Mouse (Mus musculus) liver, postnatal 0 days (tissue): ENCODE measurements around the gene Thumpd3. TPM values are rescaled to one million over a fixed set of nuclear protein-coding genes. Genes with fewer than 3 reads are reported as not detected.

Source experiments
- ATAC-seq: fragments of 200-750 bp; cut with Nextera tagmentation; 2 replicates; pipeline ENCODE4 v1.8.0; 2017; ENCODE audit warnings: mild to moderate bottlenecking, moderate library complexity
- DNase-seq: peaks from one replicate; pipeline ENCODE4 v3.0.0-alpha.2; 2016
- H3K27ac ChIP-seq: fragments of 300-500 bp; sonication (generic); 2 replicates; pipeline ENCODE4 v1.5.1; 2014; ENCODE audit warnings: antibody characterized with exemption, moderate library complexity, mild to moderate bottlenecking, low read depth
- H3K27me3 ChIP-seq: fragments of 300-500 bp; sonication (generic); 2 replicates; pipeline ENCODE4 v1.6.1; 2014; ENCODE audit warnings: low read length, control low read depth, mixed read lengths; ENCODE audit not compliant: insufficient read depth
- H3K36me3 ChIP-seq: fragments of 300-500 bp; sonication (generic); replicated peaks from 2 replicates; pipeline ENCODE4 v1.6.1; 2014; ENCODE audit warnings: mild to moderate bottlenecking, control low read depth, low read length, moderate library complexity, mixed read lengths; ENCODE audit not compliant: insufficient read depth
- H3K4me1 ChIP-seq: fragments of 300-500 bp; sonication (generic); 2 replicates; pipeline ENCODE4 v1.6.1; 2014; ENCODE audit warnings: antibody characterized with exemption, mild to moderate bottlenecking, control low read depth; ENCODE audit not compliant: insufficient read depth
- H3K4me2 ChIP-seq: fragments of 300-500 bp; sonication (generic); 2 replicates; pipeline ENCODE4 v1.6.1; 2014; ENCODE audit warnings: low read depth, mild to moderate bottlenecking, low read length, moderate library complexity, mixed read lengths
- H3K4me3 ChIP-seq: fragments of 300-500 bp; sonication (generic); 2 replicates; pipeline ENCODE4 v1.5.1; 2014; ENCODE audit warnings: low read depth, low read length
- H3K9ac ChIP-seq: fragments of 300-500 bp; sonication (generic); replicated peaks from 2 replicates; pipeline ENCODE4 v1.6.1; 2014; ENCODE audit warnings: mild to moderate bottlenecking, moderate library complexity
- H3K9me3 ChIP-seq: fragments of 300-500 bp; sonication (generic); 2 replicates; pipeline ENCODE4 v1.6.1; 2016; ENCODE audit warnings: mild to moderate bottlenecking, control low read depth, low read length, mixed read lengths
- CTCF ChIP-seq: sonication (generic); IDR thresholded peaks from 2 replicates; pipeline ENCODE4 v1.5.1; 2016; ENCODE audit warnings: antibody characterized with exemption, low read depth
- EP300 ChIP-seq: IDR thresholded peaks from 2 replicates; pipeline ENCODE4 v1.6.1; 2016; ENCODE audit warnings: antibody characterized with exemption, low read depth, mild to moderate bottlenecking
- WGBS: fragments of 180-500 bp; shearing (Covaris S2); extraction: QIAGEN DNeasy Blood & Tissue Kit; methylation state at CpG from one replicate; pipeline ENCODE4 v1.1.7; 2014; ENCODE audit not compliant: insufficient replicate concordance; 5-methylcytosine and 5-hydroxymethylcytosine counted together
- polyA plus RNA-seq: library from polyadenylated mRNA; unstranded; fragments of >200 nt; fragmentation: Nextera tagmentation; extraction: Ambion mirVana; gene quantifications from 2 replicates; pipeline ENCODE4 v1.2.1, GENCODE M21; 2015

The Thumpd3 gene
- polyA plus RNA-seq, 1 experiment from 2014 or later = 25.1 TPM

DNA sequence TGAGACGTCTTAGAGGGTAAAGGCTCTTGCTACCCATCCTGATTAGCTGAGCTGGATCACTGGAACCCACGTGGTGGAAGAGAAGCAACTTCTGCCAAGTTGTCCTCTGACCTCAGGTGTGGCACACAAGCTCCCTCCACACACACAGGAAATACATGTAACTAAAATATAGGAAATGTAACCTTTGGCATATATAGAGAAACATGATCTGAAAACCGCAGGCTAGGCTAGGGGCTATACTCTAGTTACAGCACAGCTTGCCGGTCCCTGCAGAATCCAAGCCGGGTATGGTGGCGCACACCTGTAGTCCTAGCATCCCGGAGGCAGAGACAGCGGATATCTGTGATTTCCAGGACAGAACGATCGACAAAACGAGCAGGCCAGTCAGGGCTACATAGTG lies 450 bp upstream of the Thumpd3 start:
- under 1% methylated on average over 11 of the region's 11 CpGs for WGBS
- peaks cover 29% of the 10 kb centered on the region for H3K4me1 ChIP-seq

DNA sequence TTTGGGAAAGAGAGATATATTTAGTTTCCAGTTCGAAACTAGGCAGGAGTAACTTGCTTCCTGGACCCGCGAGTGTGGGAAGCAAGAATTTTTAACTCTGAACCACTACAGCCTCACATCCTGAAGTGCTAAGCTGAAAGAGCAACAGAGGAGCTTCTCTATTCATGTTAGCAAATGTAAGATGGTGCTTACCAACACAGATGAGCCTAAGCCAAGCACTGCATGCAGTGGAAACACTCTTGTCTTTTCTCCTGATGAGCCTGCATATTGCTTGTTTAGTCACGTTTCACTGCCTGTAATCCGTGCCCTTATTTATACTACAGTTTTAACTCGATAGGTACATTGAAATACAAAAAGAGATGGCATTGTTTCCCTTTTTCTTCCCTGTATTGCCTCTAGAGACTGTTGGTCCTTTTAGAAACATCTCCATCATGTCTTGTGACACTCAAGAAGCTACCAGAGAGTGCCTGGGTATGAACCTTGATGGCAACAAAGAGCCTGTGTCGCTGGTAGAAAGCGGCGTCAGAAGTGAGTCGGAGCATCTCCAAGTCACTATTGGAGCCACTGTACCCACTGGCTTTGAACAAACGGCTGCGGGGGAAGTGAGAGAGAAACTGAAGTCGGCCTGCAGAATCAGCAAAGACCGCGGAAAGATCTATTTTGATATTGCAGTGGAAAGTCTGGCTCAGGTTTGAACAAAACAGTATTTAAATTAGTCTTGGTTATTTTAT lies 1.2 kb downstream of the Thumpd3 start:
- no peak for TF ChIP-seq EP300
- no peak for TF ChIP-seq CTCF
- H3K4me1 ChIP-seq = peaks cover 29% of the 10 kb centered on the region
- WGBS = 23% methylated on average over 15 of the region's 15 CpGs
- H3K9me3 ChIP-seq = no peaks in the 10 kb centered on the region
- peak overlapping the region; percentile 91 for H3K27ac ChIP-seq
- no peaks in the 10 kb centered on the region for H3K27me3 ChIP-seq
- peak overlapping the region; percentile 79 for H3K4me2 ChIP-seq
- H3K36me3 ChIP-seq = peaks cover 17% of the 10 kb centered on the region
- ATAC-seq (no peak), DNase-seq (peak; percentile 27)
- H3K9ac ChIP-seq = peak overlapping the region; percentile 91
- peak overlapping the region; percentile 85 for H3K4me3 ChIP-seq

More for the DNA sequence above, 450 bp upstream of the Thumpd3 start:
- Histone ChIP-seq H3K9me3 (no peaks in the 10 kb centered on the region), H3K4me3 (peak overlapping the region; percentile 85), H3K27me3 (no peaks in the 10 kb centered on the region), H3K9ac (peak overlapping the region; percentile 91), H3K27ac (peak overlapping the region; percentile 91), H3K36me3 (peaks cover 7% of the 10 kb centered on the region), H3K4me2 (peak overlapping the region; percentile 79)
- ATAC-seq (peak; percentile 17), DNase-seq (no peak)
- TF ChIP-seq CTCF = no peak
- TF ChIP-seq EP300 = no peak

DNA sequence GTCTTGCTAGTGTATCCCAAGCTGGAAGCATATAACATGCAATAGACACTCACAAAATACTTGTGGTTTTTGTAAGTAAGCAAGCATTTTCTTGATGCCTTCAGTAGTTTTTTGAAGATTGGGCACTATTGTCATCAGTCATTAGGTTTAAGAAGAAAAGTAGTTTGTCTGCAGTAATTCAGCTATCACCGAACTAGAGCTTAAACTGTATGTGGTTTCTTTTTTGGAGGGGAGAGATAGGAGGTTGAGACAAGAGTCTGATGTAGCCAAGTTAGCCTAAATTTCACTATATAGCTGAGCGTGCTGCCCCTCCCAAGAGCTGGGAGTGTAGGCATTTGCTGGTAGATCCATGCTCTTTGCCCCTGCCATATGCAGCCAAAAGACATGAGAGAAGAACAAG lies 2.3 kb downstream of the Thumpd3 start:
- no peaks in the 10 kb centered on the region for H3K9me3 ChIP-seq
- H3K36me3 ChIP-seq = peaks cover 17% of the 10 kb centered on the region
- DNase-seq (no peak), ATAC-seq (no peak)
- H3K4me1 ChIP-seq = peaks cover 29% of the 10 kb centered on the region
- H3K4me3 ChIP-seq = peak overlapping the region; percentile 85; the same call in 1 of the 2 replicates
- H3K27ac ChIP-seq = no peak overlapping the region
- TF ChIP-seq CTCF (no peak), EP300 (no peak)
- 0 out of 2 replicates have a peak overlapping the region, but pooled peaks have one; percentile 1 for H3K9ac ChIP-seq
- no peaks in the 10 kb centered on the region for H3K27me3 ChIP-seq
- peak overlapping the region; percentile 79 for H3K4me2 ChIP-seq
- 70% methylated on average over 2 of the region's 2 CpGs for WGBS

DNA sequence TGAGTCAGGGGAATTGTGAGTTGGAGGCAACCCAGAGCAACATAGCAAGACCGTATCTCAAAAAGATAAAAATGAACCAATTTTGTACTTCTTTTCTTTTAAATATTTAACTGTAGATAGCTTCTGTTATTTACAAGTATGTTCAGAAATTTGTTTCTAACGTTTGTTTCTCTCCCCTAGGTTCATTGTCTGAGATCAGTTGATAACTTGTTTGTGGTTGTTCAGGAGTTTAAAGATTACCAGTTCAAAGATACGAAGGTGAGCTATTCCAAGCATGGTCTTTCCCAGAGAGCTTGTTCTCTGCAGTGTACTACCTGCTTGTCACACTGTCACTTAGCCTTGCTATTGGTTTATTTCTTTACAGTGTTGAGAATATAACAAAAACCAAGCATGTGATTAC lies 3.1 kb downstream of the Thumpd3 start:
- DNase-seq = no peak
- no peak overlapping the region for H3K4me2 ChIP-seq
- H3K36me3 ChIP-seq = peaks cover 17% of the 10 kb centered on the region
- ATAC-seq = no peak
- no peak overlapping the region for H3K27ac ChIP-seq
- peaks cover 24% of the 10 kb centered on the region for H3K4me1 ChIP-seq
- WGBS = 50% methylated on average over 3 of the region's 3 CpGs
- no peak overlapping the region for H3K9ac ChIP-seq
- no peak overlapping the region for H3K4me3 ChIP-seq
- H3K9me3 ChIP-seq = no peaks in the 10 kb centered on the region
- TF ChIP-seq CTCF (no peak), EP300 (no peak)
- H3K27me3 ChIP-seq = no peaks in the 10 kb centered on the region

DNA sequence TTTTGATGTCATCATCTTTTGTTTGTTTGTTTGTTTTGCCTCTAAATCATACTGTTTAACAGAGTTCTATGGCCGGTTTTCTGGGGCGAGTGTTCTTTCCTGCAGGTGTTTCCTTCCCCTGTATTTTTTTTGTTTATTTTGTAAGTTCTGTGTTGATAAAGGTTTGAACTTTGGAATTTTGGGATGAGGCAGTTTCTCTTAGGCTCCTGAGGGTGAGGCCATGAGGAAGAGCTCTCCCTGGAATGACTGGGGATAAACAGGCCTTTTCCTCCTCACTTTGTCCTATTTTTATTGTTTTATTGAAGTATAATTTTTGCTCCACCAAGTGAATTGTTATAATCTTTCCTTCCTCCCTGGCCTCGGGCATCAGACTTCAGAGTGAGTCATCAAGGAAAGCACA lies 6.9 kb downstream of the Thumpd3 start:
- Histone ChIP-seq H3K36me3 (peaks cover 41% of the 10 kb centered on the region), H3K9me3 (no peaks in the 10 kb centered on the region), H3K27me3 (no peaks in the 10 kb centered on the region), H3K4me3 (no peak overlapping the region), H3K4me1 (peaks cover 12% of the 10 kb centered on the region), H3K4me2 (peak overlapping the region; percentile 8; the same call in 1 of the 2 replicates), H3K9ac (no peak overlapping the region), H3K27ac (peak overlapping the region; percentile 56)
- ATAC-seq = peak; percentile 47; the same call in 1 of the 2 replicates
- no peak for DNase-seq
- TF ChIP-seq CTCF (no peak), EP300 (no peak)
- 59% methylated on average over 3 of the region's 3 CpGs for WGBS

DNA sequence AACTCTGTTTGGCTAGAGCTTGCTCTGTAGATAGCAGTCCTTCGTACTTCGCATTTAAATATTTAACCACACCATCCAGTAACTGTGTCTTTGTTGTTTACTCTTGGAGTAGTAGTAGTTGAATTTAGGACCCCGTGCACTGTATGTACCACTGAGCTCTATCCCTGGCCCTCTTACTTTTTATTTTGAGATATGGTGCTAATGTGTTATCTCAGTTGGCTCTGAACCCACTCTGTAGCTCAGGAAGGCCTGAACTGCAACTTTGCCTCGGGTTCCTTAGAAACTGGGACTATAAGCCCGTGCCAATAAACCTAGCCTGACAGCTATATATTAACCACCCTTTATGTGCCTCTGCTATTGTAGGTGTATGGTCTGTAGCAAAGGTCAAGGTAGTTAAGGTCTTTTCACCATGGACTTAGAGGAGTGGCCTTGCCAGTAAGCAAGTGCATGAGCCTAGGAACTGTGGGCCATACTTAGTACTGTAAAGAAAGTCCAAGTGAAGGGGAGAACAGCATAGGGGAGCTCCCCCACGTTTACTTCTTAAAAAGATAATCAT lies 8.6 kb downstream of the Thumpd3 start:
- Histone ChIP-seq H3K36me3 (peaks cover 46% of the 10 kb centered on the region), H3K27ac (peak overlapping the region; percentile 25; the same call in 1 of the 2 replicates), H3K4me3 (no peak overlapping the region), H3K4me2 (no peak overlapping the region), H3K27me3 (no peaks in the 10 kb centered on the region), H3K9me3 (no peaks in the 10 kb centered on the region), H3K9ac (no peak overlapping the region), H3K4me1 (peaks cover 3% of the 10 kb centered on the region; the same call in 1 of the 2 replicates)
- no peak for ATAC-seq
- WGBS = 64% methylated on average over 6 of the region's 6 CpGs
- TF ChIP-seq EP300 = no peak
- TF ChIP-seq CTCF = no peak
- no peak for DNase-seq
